Mouse (Mus musculus) limb, embryonic 15.5 days (tissue): Measurements from ENCODE around the gene Osbpl11. TPM values are rescaled to one million over a fixed set of nuclear protein-coding genes. Genes with fewer than 3 reads are reported as not detected.

ENCODE experiments used
- ATAC-seq: fragments of 200-750 bp; cut with Nextera tagmentation; 2 replicates; pipeline ENCODE4 v1.8.0; 2017; ENCODE audit warnings: low read depth, moderate TSS enrichment; ENCODE audit not compliant: insufficient number of reproducible peaks, low FRiP score, low TSS enrichment
- H3K27ac ChIP-seq: fragments of 300-500 bp; sonication (generic); 2 replicates; pipeline ENCODE4 v1.5.1; 2015; ENCODE audit warnings: moderate library complexity, mild to moderate bottlenecking, inconsistent platforms
- H3K27me3 ChIP-seq: fragments of 300-500 bp; sonication (generic); 2 replicates; pipeline ENCODE4 v1.6.1; 2015; ENCODE audit warnings: inconsistent platforms
- H3K36me3 ChIP-seq: fragments of 300-500 bp; sonication (generic); 2 replicates; pipeline ENCODE4 v1.6.1; 2015; ENCODE audit warnings: inconsistent platforms
- H3K4me1 ChIP-seq: fragments of 300-500 bp; sonication (generic); 2 replicates; pipeline ENCODE4 v1.6.1; 2015; ENCODE audit warnings: inconsistent platforms
- H3K4me2 ChIP-seq: fragments of 300-500 bp; sonication (generic); 2 replicates; pipeline ENCODE4 v1.6.1; 2015; ENCODE audit warnings: mild to moderate bottlenecking, inconsistent platforms
- H3K4me3 ChIP-seq: fragments of 300-500 bp; sonication (generic); 2 replicates; pipeline ENCODE4 v1.5.1; 2015; ENCODE audit warnings: mild to moderate bottlenecking, inconsistent platforms
- H3K9ac ChIP-seq: fragments of 300-500 bp; sonication (generic); 2 replicates; pipeline ENCODE4 v1.6.1; 2015; ENCODE audit warnings: inconsistent platforms
- H3K9me3 ChIP-seq: fragments of 300-500 bp; sonication (generic); 2 replicates; pipeline ENCODE4 v1.6.1; 2016; ENCODE audit warnings: inconsistent platforms
- WGBS: fragments of 180-500 bp; shearing (Covaris S2); methylation state at CpG from one replicate; pipeline ENCODE4 v1.1.7; 2015; 5-methylcytosine and 5-hydroxymethylcytosine counted together
- polyA plus RNA-seq: library from polyadenylated mRNA; unstranded; fragments of >200 nt; fragmentation: Nextera tagmentation; extraction: Ambion mirVana; gene quantifications from 2 replicates; pipeline ENCODE4 v1.2.1, GENCODE M21; 2015

The Osbpl11 gene
- polyA plus RNA-seq, 1 experiment from 2014 or later, result 16.0 TPM

DNA sequence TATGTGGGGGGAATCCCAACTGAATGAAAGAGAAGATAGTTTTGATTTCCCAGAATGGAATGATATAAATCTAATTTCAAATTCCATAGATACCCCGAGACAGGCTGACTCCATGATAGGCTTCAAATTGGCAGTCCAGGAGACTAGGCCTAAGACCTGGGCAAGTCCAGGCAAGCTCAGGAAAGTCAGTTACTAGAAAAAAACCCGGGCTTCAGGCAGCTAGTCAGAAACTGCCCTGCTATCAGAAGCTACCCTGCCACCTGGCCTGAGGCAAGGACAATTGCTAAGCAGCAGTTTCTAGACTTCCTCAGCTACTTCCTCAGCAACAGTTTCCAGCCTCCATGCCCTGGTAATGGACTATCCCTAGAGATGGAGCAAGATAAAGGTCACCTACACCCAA is 62.1 kb downstream of the Osbpl11 start:
- Histone ChIP-seq H3K27ac (no peak overlapping the region), H3K9me3 (no peaks in the 10 kb centered on the region), H3K9ac (no peak overlapping the region), H3K4me2 (no peak overlapping the region), H3K4me1 (peaks cover 4% of the 10 kb centered on the region; the same call in 1 of the 2 replicates), H3K4me3 (no peak overlapping the region), H3K27me3 (no peaks in the 10 kb centered on the region), H3K36me3 (peaks cover 29% of the 10 kb centered on the region)
- no peak for ATAC-seq
- 64% methylated on average over 2 of the region's 2 CpGs for WGBS

GRCm38 (mm10) chr16:33250651-33251120 is 65.8 kb downstream of the Osbpl11 start:
- H3K4me2 ChIP-seq, result peak overlapping the region; percentile 60
- peak overlapping the region; percentile 89; the same call in 1 of the 2 replicates for H3K9ac ChIP-seq
- peak overlapping the region; percentile 96 for H3K4me3 ChIP-seq
- no peaks in the 10 kb centered on the region for H3K9me3 ChIP-seq
- H3K27me3 ChIP-seq, result no peaks in the 10 kb centered on the region
- no peak for ATAC-seq
- peaks cover 12% of the 10 kb centered on the region for H3K4me1 ChIP-seq
- 9% methylated on average over 9 of the region's 9 CpGs for WGBS
- peak overlapping the region; percentile 88 for H3K27ac ChIP-seq
- H3K36me3 ChIP-seq, result 0 out of 2 replicates have a peak, but pooled peaks cover 2% of the 10 kb centered on the region

GRCm38 (mm10) chr16:33251194-33252051 is 66.6 kb downstream of the Osbpl11 start, which contains the start of gene Snx4:
Gene Snx4 (plus strand): TSS chr16:33251442.
- Histone ChIP-seq H3K36me3 (no peaks in the 10 kb centered on the region), H3K9ac (peak within 1 kb of the TSS; percentile 89), H3K4me1 (peaks cover 12% of the 10 kb centered on the region), H3K4me2 (peak within 1 kb of the TSS; percentile 60), H3K9me3 (no peaks in the 10 kb centered on the region), H3K27me3 (no peaks in the 10 kb centered on the region), H3K27ac (peak within 1 kb of the TSS; percentile 88), H3K4me3 (peak within 1 kb of the TSS; percentile 96)
- ATAC-seq, result peak; percentile 92
- WGBS, result under 1% methylated on average over 56 of the region's 72 CpGs

DNA sequence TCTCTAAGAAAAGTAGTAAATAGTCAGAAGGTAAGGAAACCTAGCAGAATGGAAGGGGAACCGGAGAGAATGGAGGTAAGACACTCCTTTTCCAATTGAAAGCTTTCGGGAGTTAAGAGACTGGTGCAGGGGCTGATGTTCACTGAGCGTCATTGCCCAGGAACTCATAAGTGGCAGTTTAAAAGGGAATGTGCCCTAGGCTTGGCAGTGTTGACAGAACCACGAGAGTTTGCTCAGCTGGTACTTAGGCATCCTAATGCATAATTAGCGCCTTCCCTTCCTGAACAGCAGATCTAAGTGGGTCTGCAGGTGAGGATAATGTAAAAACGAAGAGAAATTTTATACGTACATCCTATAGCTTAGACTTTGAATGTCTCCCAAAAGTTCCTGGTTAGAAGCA is 70.7 kb downstream of the Osbpl11 start:
- no peaks in the 10 kb centered on the region for H3K27me3 ChIP-seq
- no peak overlapping the region for H3K4me3 ChIP-seq
- H3K4me2 ChIP-seq, result no peak overlapping the region
- no peak overlapping the region for H3K9ac ChIP-seq
- ATAC-seq, result no peak
- 75% methylated on average over 7 of the region's 7 CpGs for WGBS
- peaks cover 9% of the 10 kb centered on the region; the same call in 1 of the 2 replicates for H3K36me3 ChIP-seq
- peaks cover 13% of the 10 kb centered on the region for H3K4me1 ChIP-seq
- H3K27ac ChIP-seq, result no peak overlapping the region
- H3K9me3 ChIP-seq, result no peaks in the 10 kb centered on the region

DNA sequence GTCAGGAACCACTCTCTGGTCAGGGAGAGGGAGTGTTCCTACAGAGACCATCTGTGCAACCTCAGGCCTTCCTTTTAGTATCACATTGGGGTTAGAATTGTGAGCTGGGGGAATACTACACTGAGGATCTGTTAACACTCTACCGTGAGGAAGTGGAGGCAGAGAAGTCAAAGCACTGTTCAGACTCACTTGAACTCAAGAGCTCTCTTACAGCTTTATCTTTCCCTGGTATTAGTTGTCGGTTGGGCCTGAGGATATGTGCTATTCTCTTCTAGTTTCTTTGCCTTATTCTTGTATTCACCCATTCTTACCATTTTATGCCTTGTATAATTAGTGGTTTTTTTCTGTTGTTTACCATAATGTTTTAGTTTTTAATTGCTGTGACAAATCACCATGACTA is 73.7 kb downstream of the Osbpl11 start:
- ATAC-seq, result no peak
- H3K4me2 ChIP-seq, result no peak overlapping the region
- 89% methylated on average over 2 of the region's 2 CpGs for WGBS

GRCm38 (mm10) chr16:33259824-33260223 is 75.0 kb downstream of the Osbpl11 start:
- peaks cover 25% of the 10 kb centered on the region; the same call in 1 of the 2 replicates for H3K36me3 ChIP-seq
- H3K4me2 ChIP-seq, result no peak overlapping the region
- no peak for ATAC-seq
- no peaks in the 10 kb centered on the region for H3K27me3 ChIP-seq
- H3K9ac ChIP-seq, result no peak overlapping the region
- H3K4me1 ChIP-seq, result 0 out of 2 replicates have a peak, but pooled peaks cover 3% of the 10 kb centered on the region
- no peak overlapping the region for H3K4me3 ChIP-seq
- WGBS, result 84% methylated on average over 3 of the region's 3 CpGs
- H3K27ac ChIP-seq, result no peak overlapping the region
- no peaks in the 10 kb centered on the region for H3K9me3 ChIP-seq

More for the DNA sequence above, 73.7 kb downstream of the Osbpl11 start:
- Histone ChIP-seq H3K9me3 (no peaks in the 10 kb centered on the region), H3K9ac (no peak overlapping the region), H3K4me3 (no peak overlapping the region), H3K36me3 (peaks cover 14% of the 10 kb centered on the region; the same call in 1 of the 2 replicates), H3K27me3 (no peaks in the 10 kb centered on the region), H3K27ac (no peak overlapping the region), H3K4me1 (0 out of 2 replicates have a peak, but pooled peaks cover 3% of the 10 kb centered on the region)

GRCm38 (mm10) chr16:33260825-33261224 is 76.0 kb downstream of the Osbpl11 start:
- no peak for ATAC-seq
- H3K4me2 ChIP-seq, result no peak overlapping the region
- no peak overlapping the region for H3K27ac ChIP-seq
- no peaks in the 10 kb centered on the region for H3K27me3 ChIP-seq
- 0 out of 2 replicates have a peak, but pooled peaks cover 3% of the 10 kb centered on the region for H3K4me1 ChIP-seq
- no peaks in the 10 kb centered on the region for H3K9me3 ChIP-seq
- H3K9ac ChIP-seq, result no peak overlapping the region
- H3K4me3 ChIP-seq, result no peak overlapping the region
- peaks cover 35% of the 10 kb centered on the region for H3K36me3 ChIP-seq
- WGBS, result 88% methylated on average over 8 of the region's 8 CpGs

GRCm38 (mm10) chr16:33261584-33262061 is 76.8 kb downstream of the Osbpl11 start:
- ATAC-seq, result no peak
- Histone ChIP-seq H3K9me3 (no peaks in the 10 kb centered on the region), H3K4me1 (0 out of 2 replicates have a peak, but pooled peaks cover 3% of the 10 kb centered on the region), H3K27ac (no peak overlapping the region), H3K27me3 (no peaks in the 10 kb centered on the region), H3K4me2 (no peak overlapping the region), H3K9ac (no peak overlapping the region), H3K36me3 (peaks cover 43% of the 10 kb centered on the region), H3K4me3 (no peak overlapping the region)
- 77% methylated on average over 2 of the region's 2 CpGs for WGBS

DNA sequence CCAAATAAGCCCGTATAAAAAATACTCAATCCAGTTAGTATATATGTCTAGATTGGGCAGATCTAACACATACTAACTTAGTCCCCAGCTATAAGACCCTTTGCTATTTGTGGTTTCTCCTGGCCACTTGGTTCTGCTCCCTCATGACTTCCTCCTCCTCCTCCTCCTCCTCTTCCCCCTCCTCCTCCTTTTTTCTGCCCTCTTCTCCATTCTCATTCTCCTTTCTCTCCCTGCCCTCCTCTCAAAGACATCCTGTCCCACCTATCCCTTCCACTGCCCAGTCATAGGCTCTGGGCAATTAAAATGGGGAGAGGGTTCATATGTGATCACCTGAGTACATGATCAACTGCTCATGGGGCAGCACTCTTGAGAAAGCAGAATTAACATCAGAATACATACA is 77.2 kb downstream of the Osbpl11 start:
- Histone ChIP-seq H3K9ac (no peak overlapping the region), H3K4me3 (no peak overlapping the region), H3K27ac (no peak overlapping the region), H3K9me3 (no peaks in the 10 kb centered on the region), H3K4me1 (0 out of 2 replicates have a peak, but pooled peaks cover 3% of the 10 kb centered on the region), H3K27me3 (no peaks in the 10 kb centered on the region), H3K4me2 (no peak overlapping the region), H3K36me3 (peaks cover 47% of the 10 kb centered on the region)
- no peak for ATAC-seq
- WGBS, result 89% methylated on average over 1 of the region's 1 CpGs

DNA sequence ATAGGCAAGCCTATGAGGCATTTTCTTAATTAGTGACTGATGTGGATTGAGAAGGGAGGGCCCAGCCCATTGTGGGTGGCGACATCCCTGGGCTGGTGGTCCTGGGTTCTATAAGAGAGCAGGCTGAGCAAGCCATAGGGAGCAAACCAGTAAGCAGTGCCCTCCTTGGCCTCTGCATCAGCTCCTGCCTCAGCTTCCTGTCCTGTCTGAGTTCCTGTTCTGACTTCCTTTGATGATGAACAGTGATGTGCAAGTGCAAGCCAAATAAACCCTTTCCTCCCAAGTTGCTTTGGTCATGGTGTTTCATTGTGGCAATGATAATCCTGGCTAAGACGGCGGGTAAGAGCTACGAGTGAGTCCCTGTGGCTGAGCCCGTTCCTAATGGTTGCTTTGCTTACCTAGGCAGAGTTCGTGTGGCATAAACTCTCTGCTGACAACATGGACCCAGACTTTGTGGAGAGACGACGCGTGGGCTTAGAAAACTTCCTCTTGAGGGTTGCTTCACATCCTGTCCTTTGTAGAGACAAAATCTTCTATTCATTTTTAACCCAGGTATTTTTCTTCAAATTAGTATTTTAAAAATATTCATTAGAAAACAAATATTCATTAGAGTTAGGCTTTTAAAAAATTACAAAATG is 82.9 kb downstream of the Osbpl11 start:
- Histone ChIP-seq H3K4me2 (no peak overlapping the region), H3K4me3 (no peak overlapping the region), H3K27ac (no peak overlapping the region), H3K4me1 (no peaks in the 10 kb centered on the region), H3K9me3 (no peaks in the 10 kb centered on the region), H3K36me3 (peaks cover 69% of the 10 kb centered on the region), H3K27me3 (no peaks in the 10 kb centered on the region), H3K9ac (no peak overlapping the region)
- no peak for ATAC-seq
- 88% methylated on average over 9 of the region's 9 CpGs for whole genome bisulfite sequencing

DNA sequence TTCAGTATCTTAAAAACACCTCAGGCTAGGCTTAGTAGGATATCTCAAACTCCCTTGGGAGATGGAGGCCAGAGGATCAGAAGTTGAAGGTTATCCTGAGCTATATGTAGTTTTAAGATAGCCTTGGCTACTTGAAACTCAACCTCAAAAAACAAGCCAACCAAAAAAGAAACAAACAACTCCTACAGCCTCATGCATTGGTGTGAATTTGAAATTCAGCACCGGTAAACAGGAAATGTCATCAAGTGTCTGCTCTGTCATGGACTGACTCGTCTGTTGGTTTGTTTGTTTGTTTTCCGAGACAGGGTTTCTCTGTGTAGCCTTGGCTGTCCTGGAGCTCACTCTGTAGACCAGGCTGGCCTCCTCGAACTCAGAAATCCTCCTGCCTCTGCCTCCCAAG is 87.0 kb downstream of the Osbpl11 start:
- Histone ChIP-seq H3K27ac (no peak overlapping the region), H3K4me3 (no peak overlapping the region), H3K9me3 (no peaks in the 10 kb centered on the region), H3K4me1 (no peaks in the 10 kb centered on the region), H3K4me2 (no peak overlapping the region), H3K36me3 (peaks cover 56% of the 10 kb centered on the region), H3K27me3 (no peaks in the 10 kb centered on the region), H3K9ac (no peak overlapping the region)
- WGBS, result 93% methylated on average over 4 of the region's 4 CpGs
- no peak for ATAC-seq

GRCm38 (mm10) chr16:33283079-33283478 is 98.2 kb downstream of the Osbpl11 start:
- ATAC-seq, result no peak
- H3K27me3 ChIP-seq, result no peaks in the 10 kb centered on the region
- no peaks in the 10 kb centered on the region for H3K4me1 ChIP-seq
- H3K27ac ChIP-seq, result no peak overlapping the region
- no peaks in the 10 kb centered on the region for H3K9me3 ChIP-seq
- WGBS, result 77% methylated on average over 1 of the region's 1 CpGs
- no peak overlapping the region for H3K9ac ChIP-seq
- H3K36me3 ChIP-seq, result peaks cover 75% of the 10 kb centered on the region
- no peak overlapping the region for H3K4me2 ChIP-seq
- H3K4me3 ChIP-seq, result no peak overlapping the region
